Mouse (Mus musculus): ENCODE data around the gene Cldn18. TPM values are rescaled to one million over a fixed set of nuclear protein-coding genes. Genes with fewer than 3 reads are reported as not detected.

Gene Cldn18
- not detected in 2 replicates for total RNA-seq (2012; rRNA removed)
- polyA plus RNA-seq (2012; ENCODE audit: insufficient read depth in 1 of 2, insufficient read length in 2 of 2, low read depth in 1 of 2, low replicate concordance in 2 of 2, missing spikeins in 1 of 2) = not detected

- no peak within 1 kb of the TSS for H3K4me3 ChIP-seq (ENCODE audit: control insufficient read depth in 1 of 2, insufficient read depth in 1 of 2, low read depth in 2 of 2, low read length in 2 of 2)
- H3K27ac ChIP-seq (ENCODE audit: control insufficient read depth, low read depth, low read length) = no peak within 1 kb of the TSS
- H3K79me2 ChIP-seq (ENCODE audit: control insufficient read depth, insufficient read depth, low read length, poor library complexity) = no peaks in the 10 kb centered on the region
- H3K36me3 ChIP-seq (ENCODE audit: control insufficient read depth in 1 of 2, insufficient read depth in 2 of 2, low read length in 2 of 2) = no peaks in the 10 kb centered on the region
- no peak within 1 kb of the TSS for H3K9ac ChIP-seq (ENCODE audit: control insufficient read depth, low read depth, low read length, poor library complexity, severe bottlenecking)
- H3K9me3 ChIP-seq (replicated peaks; ENCODE audit: insufficient read depth, low read length) = no peaks in the 10 kb centered on the region
- H3K4me1 ChIP-seq (ENCODE audit: control insufficient read depth in 1 of 2, insufficient read depth in 2 of 2, low read length in 2 of 2) = no peaks in the 10 kb centered on the region
- no peak for TF ChIP-seq TAL1 (IDR thresholded peaks at IDR 0.05; ENCODE audit: low read length)
- TF ChIP-seq MYB (IDR thresholded peaks at IDR 0.05; ENCODE audit: low read depth, low read length) = no peak
- TF ChIP-seq GATA1 (IDR thresholded peaks at IDR 0.05; ENCODE audit: low read depth, low read length) = no peak
- no peak for TF ChIP-seq MEF2A (IDR thresholded peaks at IDR 0.05; ENCODE audit: extremely low read depth, insufficient replicate concordance, low read depth, low read length, poor library complexity, severe bottlenecking)
- TF ChIP-seq CHD1 (IDR thresholded peaks at IDR 0.05; ENCODE audit: low read depth, low read length) = no peak
- no peak for TF ChIP-seq UBTF (IDR thresholded peaks at IDR 0.05; ENCODE audit: borderline replicate concordance, insufficient read depth, low read depth, low read length)
- TF ChIP-seq HCFC1 (IDR thresholded peaks at IDR 0.05; ENCODE audit: low read depth, low read length) = no peak
- TF ChIP-seq RAD21 (IDR thresholded peaks at IDR 0.05; ENCODE audit: low read depth, low read length) = no peak
- no peak for TF ChIP-seq CTCF (IDR thresholded peaks at IDR 0.05 in 2 of 3, conservative IDR thresholded peaks at IDR 0.05 in 1 of 3; ENCODE audit: control insufficient read depth in 1 of 3, insufficient read depth in 1 of 3, low read depth in 2 of 3, low read length in 3 of 3, poor library complexity in 1 of 3, severe bottlenecking in 1 of 3)
- TF ChIP-seq GABPA (IDR thresholded peaks at IDR 0.05; ENCODE audit: low read depth, low read length) = no peak
- H3K27me3 ChIP-seq (ENCODE audit: control insufficient read depth in 1 of 2, insufficient read depth in 2 of 2, low read length in 2 of 2) = no peaks in the 10 kb centered on the region; a peak in 1 of 4 replicates
- no peak for DNase-seq (ENCODE audit: low read depth, low spot score)
These were observed at the start of gene Cldn18 for GRCm38 (mm10) chr9:99717134-99717533. Gene Cldn18, minus strand, starts transcription at chr9:99717267.

- Histone ChIP-seq H3K36me3 (ENCODE audit: control insufficient read depth in 1 of 2, insufficient read depth in 2 of 2, low read length in 2 of 2) (no peaks in the 10 kb centered on the region), H3K4me3 (ENCODE audit: control insufficient read depth in 1 of 2, insufficient read depth in 1 of 2, low read depth in 2 of 2, low read length in 2 of 2) (no peak overlapping the region), H3K4me1 (ENCODE audit: control insufficient read depth in 1 of 2, insufficient read depth in 2 of 2, low read length in 2 of 2) (no peaks in the 10 kb centered on the region), H3K27me3 (ENCODE audit: control insufficient read depth in 1 of 2, insufficient read depth in 2 of 2, low read length in 2 of 2) (no peaks in the 10 kb centered on the region), H3K9ac (ENCODE audit: control insufficient read depth, low read depth, low read length, poor library complexity, severe bottlenecking) (no peak overlapping the region), H3K79me2 (ENCODE audit: control insufficient read depth, insufficient read depth, low read length, poor library complexity) (no peaks in the 10 kb centered on the region), H3K27ac (ENCODE audit: control insufficient read depth, low read depth, low read length) (no peak overlapping the region), H3K9me3 (replicated peaks; ENCODE audit: insufficient read depth, low read length) (no peaks in the 10 kb centered on the region)
- TF ChIP-seq CHD1 (IDR thresholded peaks at IDR 0.05; ENCODE audit: low read depth, low read length) = no peak
- 0 out of 2 replicates have a peak, but pooled peaks have one; percentile 14 for TF ChIP-seq SMC3 (IDR thresholded peaks at IDR 0.05; ENCODE audit: low read depth, low read length)
- no peak for TF ChIP-seq EP300 (IDR thresholded peaks at IDR 0.05; ENCODE audit: low read depth in 1 of 2, low read length in 2 of 2)
- peak in 1 of 3 experiments; percentile 23; a peak in 2 of 6 replicates for TF ChIP-seq CTCF (IDR thresholded peaks at IDR 0.05 in 2 of 3, conservative IDR thresholded peaks at IDR 0.05 in 1 of 3; ENCODE audit: control insufficient read depth in 1 of 3, insufficient read depth in 1 of 3, low read depth in 2 of 3, low read length in 3 of 3, poor library complexity in 1 of 3, severe bottlenecking in 1 of 3)
- no peak for TF ChIP-seq ZMIZ1 (IDR thresholded peaks at IDR 0.05; ENCODE audit: low read depth, low read length)
- TF ChIP-seq RAD21 (IDR thresholded peaks at IDR 0.05; ENCODE audit: low read depth, low read length) = peak; percentile 30
- peak; percentile 5 for DNase-seq (ENCODE audit: low read depth, low spot score)
These were observed 46.5 kb upstream of the Cldn18 start for GRCm38 (mm10) chr9:99763530-99763929.
